Mouse (Mus musculus): ENCODE data around the gene Gipc2. TPM values are rescaled to one million over a fixed set of nuclear protein-coding genes. Genes with fewer than 3 reads are reported as not detected.

Gipc2 gene
- polyA plus RNA-seq, 1 experiment from 2014 or later = 4.3 TPM

- H3K9ac ChIP-seq (replicated peaks) = no peak overlapping the region
- WGBS = 32% methylated on average over 13 of the region's 13 CpGs
- no peaks in the 10 kb centered on the region; the same call in 1 of the 2 replicates for H3K4me1 ChIP-seq (replicated peaks)
- no peaks in the 10 kb centered on the region for H3K36me3 ChIP-seq
- no peak overlapping the region for H3K27ac ChIP-seq
- peak overlapping the region; percentile 44 for H3K4me2 ChIP-seq
- no peak for ATAC-seq (ENCODE audit: insufficient number of reproducible peaks, insufficient read depth, low FRiP score, low TSS enrichment, low read depth)
- H3K9me3 ChIP-seq = no peaks in the 10 kb centered on the region
- peak overlapping the region; percentile 15; the same call in 1 of the 2 replicates for H3K4me3 ChIP-seq (replicated peaks)
- peaks cover 15% of the 10 kb centered on the region; the same call in 1 of the 2 replicates for H3K27me3 ChIP-seq
Measured at GRCm38 (mm10) chr3:152066696-152067095, 99.3 kb downstream of the Gipc2 start.

GRCm38 (mm10) chr3:152065806-152066205 lies 100.2 kb downstream of the Gipc2 start:
- WGBS = 80% methylated on average over 4 of the region's 4 CpGs
- no peak overlapping the region for H3K27ac ChIP-seq
- no peak for ATAC-seq (ENCODE audit: insufficient number of reproducible peaks, insufficient read depth, low FRiP score, low TSS enrichment, low read depth)
- H3K4me2 ChIP-seq = no peak overlapping the region
- no peaks in the 10 kb centered on the region; the same call in 1 of the 2 replicates for H3K4me1 ChIP-seq (replicated peaks)
- no peak overlapping the region for H3K4me3 ChIP-seq (replicated peaks)
- H3K27me3 ChIP-seq = peaks cover 15% of the 10 kb centered on the region; the same call in 1 of the 2 replicates
- H3K9me3 ChIP-seq = no peaks in the 10 kb centered on the region
- no peaks in the 10 kb centered on the region for H3K36me3 ChIP-seq
- H3K9ac ChIP-seq (replicated peaks) = no peak overlapping the region

- no peaks in the 10 kb centered on the region for H3K9me3 ChIP-seq
- no peak for ATAC-seq (ENCODE audit: insufficient number of reproducible peaks, insufficient read depth, low FRiP score, low TSS enrichment, low read depth)
Measured at GRCm38 (mm10) chr3:152064166-152064565, 101.9 kb downstream of the Gipc2 start.

GRCm38 (mm10) chr3:152062806-152063205 lies 103.2 kb downstream of the Gipc2 start:
- H3K9me3 ChIP-seq = no peaks in the 10 kb centered on the region
- WGBS = 72% methylated on average over 3 of the region's 3 CpGs
- no peak overlapping the region for H3K27ac ChIP-seq
- no peaks in the 10 kb centered on the region for H3K36me3 ChIP-seq
- H3K4me1 ChIP-seq (replicated peaks) = no peaks in the 10 kb centered on the region; the same call in 1 of the 2 replicates
- no peak overlapping the region for H3K9ac ChIP-seq (replicated peaks)
- H3K27me3 ChIP-seq = peaks cover 15% of the 10 kb centered on the region; the same call in 1 of the 2 replicates
- H3K4me2 ChIP-seq = no peak overlapping the region
- no peak overlapping the region for H3K4me3 ChIP-seq (replicated peaks)
- ATAC-seq (ENCODE audit: insufficient number of reproducible peaks, insufficient read depth, low FRiP score, low TSS enrichment, low read depth) = no peak

More at GRCm38 (mm10) chr3:152064166-152064565, 101.9 kb downstream of the Gipc2 start:
- H3K4me1 ChIP-seq (replicated peaks) = no peaks in the 10 kb centered on the region; the same call in 1 of the 2 replicates
- H3K4me2 ChIP-seq = no peak overlapping the region
- H3K9ac ChIP-seq (replicated peaks) = no peak overlapping the region
- no peak overlapping the region for H3K4me3 ChIP-seq (replicated peaks)
- no peak overlapping the region for H3K27ac ChIP-seq
- peaks cover 15% of the 10 kb centered on the region; the same call in 1 of the 2 replicates for H3K27me3 ChIP-seq
- H3K36me3 ChIP-seq = no peaks in the 10 kb centered on the region
- 49% methylated on average over 2 of the region's 2 CpGs for WGBS

GRCm38 (mm10) chr3:152061145-152061544 lies 104.9 kb downstream of the Gipc2 start:
- Histone ChIP-seq H3K9me3 (no peaks in the 10 kb centered on the region), H3K36me3 (no peaks in the 10 kb centered on the region), H3K27me3 (peaks cover 6% of the 10 kb centered on the region; the same call in 1 of the 2 replicates), H3K9ac (replicated peaks) (no peak overlapping the region), H3K27ac (no peak overlapping the region), H3K4me1 (replicated peaks) (no peaks in the 10 kb centered on the region), H3K4me3 (replicated peaks) (no peak overlapping the region), H3K4me2 (no peak overlapping the region)
- ATAC-seq (ENCODE audit: insufficient number of reproducible peaks, insufficient read depth, low FRiP score, low TSS enrichment, low read depth) = no peak
- 89% methylated on average over 5 of the region's 5 CpGs for WGBS

- no peak overlapping the region for H3K4me2 ChIP-seq
- 86% methylated on average over 2 of the region's 2 CpGs for WGBS
- no peaks in the 10 kb centered on the region for H3K27me3 ChIP-seq
- H3K9me3 ChIP-seq = no peaks in the 10 kb centered on the region
- no peak overlapping the region for H3K4me3 ChIP-seq (replicated peaks)
- H3K9ac ChIP-seq (replicated peaks) = no peak overlapping the region
- no peaks in the 10 kb centered on the region for H3K4me1 ChIP-seq (replicated peaks)
- no peak for ATAC-seq (ENCODE audit: insufficient number of reproducible peaks, insufficient read depth, low FRiP score, low TSS enrichment, low read depth)
- H3K27ac ChIP-seq = no peak overlapping the region
- no peaks in the 10 kb centered on the region for H3K36me3 ChIP-seq
Measured at GRCm38 (mm10) chr3:152058235-152058634, 107.8 kb downstream of the Gipc2 start.

DNA sequence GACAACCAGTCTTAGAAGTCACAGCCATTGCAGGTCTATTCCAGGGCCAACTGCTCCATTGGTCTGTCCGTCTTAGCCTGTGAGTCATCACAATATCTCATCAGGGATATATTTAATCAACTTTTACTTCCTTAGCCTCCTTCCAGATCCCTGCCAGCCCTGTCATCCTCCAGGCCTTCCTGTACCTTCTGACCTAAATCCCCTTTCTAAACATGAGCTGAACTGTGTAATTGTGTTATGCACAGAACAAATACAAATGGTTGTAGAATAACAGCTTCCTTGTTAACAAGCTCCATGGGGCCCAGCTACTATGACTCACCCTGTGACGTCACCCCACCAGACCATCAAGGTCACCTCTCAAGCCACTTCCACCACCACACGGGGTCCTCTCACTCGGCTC lies 111.8 kb downstream of the Gipc2 start:
- 77% methylated on average over 4 of the region's 4 CpGs for WGBS

GRCm38 (mm10) chr3:152051959-152052358 lies 114.1 kb downstream of the Gipc2 start:
- no peak for ATAC-seq (ENCODE audit: insufficient number of reproducible peaks, insufficient read depth, low FRiP score, low TSS enrichment, low read depth)
- no peaks in the 10 kb centered on the region for H3K27me3 ChIP-seq
- H3K4me3 ChIP-seq (replicated peaks) = no peak overlapping the region
- no peaks in the 10 kb centered on the region for H3K9me3 ChIP-seq
- H3K9ac ChIP-seq (replicated peaks) = no peak overlapping the region
- H3K27ac ChIP-seq = no peak overlapping the region
- H3K4me1 ChIP-seq (replicated peaks) = no peaks in the 10 kb centered on the region
- H3K4me2 ChIP-seq = no peak overlapping the region
- 86% methylated on average over 2 of the region's 2 CpGs for WGBS
- no peaks in the 10 kb centered on the region for H3K36me3 ChIP-seq

More for the DNA sequence above, 111.8 kb downstream of the Gipc2 start:
- Histone ChIP-seq H3K4me1 (replicated peaks) (no peaks in the 10 kb centered on the region), H3K9ac (replicated peaks) (no peak overlapping the region), H3K9me3 (no peaks in the 10 kb centered on the region), H3K27ac (no peak overlapping the region), H3K27me3 (no peaks in the 10 kb centered on the region), H3K36me3 (no peaks in the 10 kb centered on the region), H3K4me3 (replicated peaks) (no peak overlapping the region), H3K4me2 (no peak overlapping the region)
- no peak for ATAC-seq (ENCODE audit: insufficient number of reproducible peaks, insufficient read depth, low FRiP score, low TSS enrichment, low read depth)

- Histone ChIP-seq H3K4me2 (no peak overlapping the region), H3K27ac (no peak overlapping the region), H3K9me3 (no peaks in the 10 kb centered on the region), H3K36me3 (no peaks in the 10 kb centered on the region), H3K4me3 (replicated peaks) (no peak overlapping the region), H3K9ac (replicated peaks) (no peak overlapping the region), H3K27me3 (no peaks in the 10 kb centered on the region), H3K4me1 (replicated peaks) (no peaks in the 10 kb centered on the region)
- ATAC-seq (ENCODE audit: insufficient number of reproducible peaks, insufficient read depth, low FRiP score, low TSS enrichment, low read depth) = no peak
Measured at GRCm38 (mm10) chr3:152047914-152048313, 118.1 kb downstream of the Gipc2 start.

DNA sequence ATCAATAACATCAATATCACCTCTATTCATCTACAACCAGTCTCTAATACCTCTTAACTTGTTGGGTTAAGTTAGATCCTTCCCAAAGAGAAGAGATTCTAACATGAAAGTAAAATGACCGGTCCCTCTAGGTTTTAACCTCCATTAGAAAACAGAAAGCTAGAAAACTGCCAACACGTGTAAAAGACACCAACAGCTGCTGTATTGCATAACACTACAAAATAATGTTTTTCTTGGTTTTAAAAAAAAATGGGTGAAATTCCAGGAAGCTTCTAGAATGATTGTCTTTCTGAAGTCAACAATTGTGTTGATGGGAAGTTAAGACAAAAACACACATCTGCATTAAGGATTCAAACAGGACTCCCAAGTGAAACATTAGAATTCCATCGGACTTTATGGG lies 119.1 kb downstream of the Gipc2 start:
- H3K27me3 ChIP-seq = no peaks in the 10 kb centered on the region
- no peak overlapping the region for H3K4me2 ChIP-seq
- no peak for ATAC-seq (ENCODE audit: insufficient number of reproducible peaks, insufficient read depth, low FRiP score, low TSS enrichment, low read depth)
- H3K36me3 ChIP-seq = no peaks in the 10 kb centered on the region
- H3K9ac ChIP-seq (replicated peaks) = no peak overlapping the region
- H3K4me1 ChIP-seq (replicated peaks) = no peaks in the 10 kb centered on the region
- no peak overlapping the region for H3K27ac ChIP-seq
- H3K9me3 ChIP-seq = no peaks in the 10 kb centered on the region
- 88% methylated on average over 3 of the region's 3 CpGs for WGBS
- H3K4me3 ChIP-seq (replicated peaks) = no peak overlapping the region

Data from limb, embryonic 12.5 days (tissue).